Mouse (Mus musculus) intestine, embryonic 16.5 days (tissue): ENCODE results near the gene Slc8a1. TPM values are rescaled to one million over a fixed set of nuclear protein-coding genes. Genes with fewer than 3 reads are reported as not detected.

Source experiments
- ATAC-seq: fragments of 200-750 bp; cut with Nextera tagmentation; 2 replicates; pipeline ENCODE4 v1.8.0; 2017; ENCODE audit warnings: moderate TSS enrichment, moderate library complexity
- H3K27ac ChIP-seq: fragments of 300-500 bp; sonication (generic); 2 replicates; pipeline ENCODE4 v1.5.1; 2014; ENCODE audit warnings: mild to moderate bottlenecking, low read length
- H3K27me3 ChIP-seq: fragments of 300-500 bp; sonication (generic); replicated peaks from 2 replicates; pipeline ENCODE4 v1.6.1; 2014; ENCODE audit warnings: low read length, control low read depth, mixed read lengths; ENCODE audit not compliant: control insufficient read depth, insufficient read depth
- H3K36me3 ChIP-seq: fragments of 300-500 bp; sonication (generic); 2 replicates; pipeline ENCODE4 v1.6.1; 2014; ENCODE audit warnings: low read length, control low read depth; ENCODE audit not compliant: control insufficient read depth, insufficient read depth
- H3K4me1 ChIP-seq: fragments of 300-500 bp; sonication (generic); 2 replicates; pipeline ENCODE4 v1.6.1; 2014; ENCODE audit warnings: low read length, control low read depth, mixed read lengths; ENCODE audit not compliant: control insufficient read depth, insufficient read depth
- H3K4me2 ChIP-seq: fragments of 300-500 bp; sonication (generic); 2 replicates; pipeline ENCODE4 v1.6.1; 2014; ENCODE audit warnings: low read depth, low read length, control low read depth
- H3K4me3 ChIP-seq: fragments of 300-500 bp; sonication (generic); 2 replicates; pipeline ENCODE4 v1.5.1; 2014; ENCODE audit warnings: mild to moderate bottlenecking, low read length
- H3K9ac ChIP-seq: fragments of 300-500 bp; sonication (generic); 2 replicates; pipeline ENCODE4 v1.6.1; 2014; ENCODE audit warnings: low read depth, low read length
- H3K9me3 ChIP-seq: fragments of 300-500 bp; sonication (generic); 2 replicates; pipeline ENCODE4 v1.6.1; 2016; ENCODE audit warnings: low read length, control low read depth; ENCODE audit not compliant: control insufficient read depth
- whole genome bisulfite sequencing: fragments of 180-500 bp; shearing (Covaris S2); extraction: QIAGEN DNeasy Blood & Tissue Kit; methylation state at CpG from one replicate; pipeline ENCODE4 v1.1.7; 2014; 5-methylcytosine and 5-hydroxymethylcytosine counted together
- polyA plus RNA-seq: library from polyadenylated mRNA; unstranded; fragments of >200 nt; fragmentation: Nextera tagmentation; extraction: Ambion mirVana; gene quantifications from 2 replicates; pipeline ENCODE4 v1.2.1, GENCODE M21; 2015

Gene Slc8a1
- polyA plus RNA-seq, 1 experiment from 2014 or later = 3.6 TPM

GRCm38 (mm10) chr17:81551856-81552635 lies 186.1 kb downstream of the Slc8a1 start:
- H3K27me3 ChIP-seq = no peaks in the 10 kb centered on the region
- no peak overlapping the region for H3K9ac ChIP-seq
- no peak overlapping the region for H3K4me2 ChIP-seq
- ATAC-seq = peak; percentile 88
- H3K9me3 ChIP-seq = no peaks in the 10 kb centered on the region
- H3K36me3 ChIP-seq = no peaks in the 10 kb centered on the region
- H3K27ac ChIP-seq = 0 out of 2 replicates have a peak overlapping the region, but pooled peaks have one; percentile 24
- H3K4me3 ChIP-seq = no peak overlapping the region
- peaks cover 5% of the 10 kb centered on the region for H3K4me1 ChIP-seq
- WGBS = 66% methylated on average over 6 of the region's 6 CpGs

GRCm38 (mm10) chr17:81550864-81551263 lies 187.3 kb downstream of the Slc8a1 start:
- no peak overlapping the region for H3K4me3 ChIP-seq

GRCm38 (mm10) chr17:81548016-81548415 lies 190.2 kb downstream of the Slc8a1 start:
- Histone ChIP-seq H3K4me1 (peaks cover 5% of the 10 kb centered on the region), H3K4me2 (no peak overlapping the region), H3K4me3 (no peak overlapping the region), H3K9ac (no peak overlapping the region), H3K9me3 (no peaks in the 10 kb centered on the region), H3K36me3 (no peaks in the 10 kb centered on the region), H3K27ac (no peak overlapping the region), H3K27me3 (no peaks in the 10 kb centered on the region)
- WGBS = 61% methylated on average over 4 of the region's 4 CpGs
- ATAC-seq = no peak

More at GRCm38 (mm10) chr17:81550864-81551263, 187.3 kb downstream of the Slc8a1 start:
- Histone ChIP-seq H3K9ac (no peak overlapping the region), H3K4me1 (peaks cover 5% of the 10 kb centered on the region), H3K9me3 (no peaks in the 10 kb centered on the region), H3K4me2 (no peak overlapping the region), H3K36me3 (no peaks in the 10 kb centered on the region), H3K27me3 (no peaks in the 10 kb centered on the region), H3K27ac (no peak overlapping the region)
- peak; percentile 65 for ATAC-seq
- WGBS = 77% methylated on average over 3 of the region's 3 CpGs

- Histone ChIP-seq H3K27me3 (no peaks in the 10 kb centered on the region), H3K4me1 (no peaks in the 10 kb centered on the region), H3K4me3 (no peak overlapping the region), H3K9me3 (no peaks in the 10 kb centered on the region), H3K36me3 (no peaks in the 10 kb centered on the region), H3K9ac (no peak overlapping the region), H3K4me2 (no peak overlapping the region), H3K27ac (no peak overlapping the region)
- WGBS = 73% methylated on average over 6 of the region's 6 CpGs
- no peak for ATAC-seq
Observed at GRCm38 (mm10) chr17:81546525-81546924, 191.7 kb downstream of the Slc8a1 start.

- Histone ChIP-seq H3K9me3 (no peaks in the 10 kb centered on the region), H3K4me1 (no peaks in the 10 kb centered on the region), H3K27me3 (no peaks in the 10 kb centered on the region), H3K9ac (no peak overlapping the region), H3K36me3 (no peaks in the 10 kb centered on the region), H3K4me3 (no peak overlapping the region), H3K27ac (no peak overlapping the region), H3K4me2 (no peak overlapping the region)
- ATAC-seq = no peak
- 79% methylated on average over 5 of the region's 5 CpGs for WGBS
Observed at GRCm38 (mm10) chr17:81546012-81546411, 192.2 kb downstream of the Slc8a1 start.

- Histone ChIP-seq H3K4me2 (no peak overlapping the region), H3K36me3 (no peaks in the 10 kb centered on the region)
- whole genome bisulfite sequencing = 88% methylated on average over 3 of the region's 3 CpGs
Observed at GRCm38 (mm10) chr17:81544926-81545325, 193.3 kb downstream of the Slc8a1 start.

GRCm38 (mm10) chr17:81542313-81543185 lies 195.6 kb downstream of the Slc8a1 start:
- Histone ChIP-seq H3K36me3 (no peaks in the 10 kb centered on the region), H3K4me2 (no peak overlapping the region), H3K27ac (no peak overlapping the region), H3K27me3 (no peaks in the 10 kb centered on the region), H3K4me1 (no peaks in the 10 kb centered on the region), H3K9me3 (no peaks in the 10 kb centered on the region), H3K4me3 (no peak overlapping the region), H3K9ac (no peak overlapping the region)
- ATAC-seq = no peak
- 85% methylated on average over 12 of the region's 12 CpGs for WGBS

More at GRCm38 (mm10) chr17:81544926-81545325, 193.3 kb downstream of the Slc8a1 start:
- Histone ChIP-seq H3K27ac (no peak overlapping the region), H3K4me3 (no peak overlapping the region), H3K9ac (no peak overlapping the region), H3K27me3 (no peaks in the 10 kb centered on the region), H3K4me1 (no peaks in the 10 kb centered on the region), H3K9me3 (no peaks in the 10 kb centered on the region)
- no peak for ATAC-seq

GRCm38 (mm10) chr17:81538163-81539160 lies 199.7 kb downstream of the Slc8a1 start:
- no peaks in the 10 kb centered on the region for H3K27me3 ChIP-seq
- no peak for ATAC-seq
- H3K4me3 ChIP-seq = no peak overlapping the region
- H3K9ac ChIP-seq = no peak overlapping the region
- no peaks in the 10 kb centered on the region for H3K9me3 ChIP-seq
- H3K4me2 ChIP-seq = no peak overlapping the region
- WGBS = 68% methylated on average over 9 of the region's 9 CpGs
- H3K36me3 ChIP-seq = no peaks in the 10 kb centered on the region
- no peak overlapping the region for H3K27ac ChIP-seq
- H3K4me1 ChIP-seq = no peaks in the 10 kb centered on the region
